Mouse (Mus musculus) midbrain, embryonic 16.5 days (tissue): ENCODE results near the gene Prl3b1. TPM values are rescaled to one million over a fixed set of nuclear protein-coding genes. Genes with fewer than 3 reads are reported as not detected.

Experiments used
- ATAC-seq: fragments of 200-750 bp; cut with Nextera tagmentation; 2 replicates; pipeline ENCODE4 v1.8.0; 2017; ENCODE audit warnings: moderate TSS enrichment
- H3K27ac ChIP-seq: fragments of 300-500 bp; sonication (generic); 2 replicates; pipeline ENCODE4 v1.5.1; 2014; ENCODE audit warnings: mild to moderate bottlenecking, low read length, mixed read lengths
- H3K27me3 ChIP-seq: fragments of 300-500 bp; sonication (generic); 2 replicates; pipeline ENCODE4 v1.6.1; 2014; ENCODE audit warnings: low read depth, low read length, mixed read lengths; ENCODE audit not compliant: control insufficient read depth, insufficient read depth
- H3K36me3 ChIP-seq: fragments of 300-500 bp; sonication (generic); 2 replicates; pipeline ENCODE4 v1.6.1; 2014; ENCODE audit warnings: mild to moderate bottlenecking, low read length, moderate library complexity, mixed read lengths; ENCODE audit not compliant: control insufficient read depth, insufficient read depth
- H3K4me1 ChIP-seq: fragments of 300-500 bp; sonication (generic); 2 replicates; pipeline ENCODE4 v1.6.1; 2014; ENCODE audit warnings: mild to moderate bottlenecking, low read length, mixed read lengths; ENCODE audit not compliant: control insufficient read depth, insufficient read depth
- H3K4me2 ChIP-seq: fragments of 300-500 bp; sonication (generic); 2 replicates; pipeline ENCODE4 v1.6.1; 2014; ENCODE audit warnings: mild to moderate bottlenecking, low read length, mixed read lengths
- H3K4me3 ChIP-seq: fragments of 300-500 bp; sonication (generic); 2 replicates; pipeline ENCODE4 v1.5.1; 2014; ENCODE audit warnings: low read depth, mild to moderate bottlenecking, low read length, moderate library complexity, mixed read lengths
- H3K9ac ChIP-seq: fragments of 300-500 bp; sonication (generic); 2 replicates; pipeline ENCODE4 v1.6.1; 2014; ENCODE audit warnings: low read depth, low read length, mixed read lengths
- H3K9me3 ChIP-seq: fragments of 300-500 bp; sonication (generic); replicated peaks from 2 replicates; pipeline ENCODE4 v1.6.1; 2014; ENCODE audit warnings: mild to moderate bottlenecking, low read length, mixed read lengths; ENCODE audit not compliant: control insufficient read depth, poor library complexity, severe bottlenecking
- WGBS: fragments of 180-500 bp; shearing (Covaris S2); extraction: QIAGEN DNeasy Blood & Tissue Kit; methylation state at CpG from one replicate; pipeline ENCODE4 v1.1.7; 2014; 5-methylcytosine and 5-hydroxymethylcytosine counted together
- polyA plus RNA-seq: library from polyadenylated mRNA; unstranded; fragments of >200 nt; fragmentation: Nextera tagmentation; extraction: Ambion mirVana; gene quantifications from 2 replicates; pipeline ENCODE4 v1.2.1, GENCODE M21; 2015

Prl3b1 gene
- not detected in 2 replicates for polyA plus RNA-seq

DNA sequence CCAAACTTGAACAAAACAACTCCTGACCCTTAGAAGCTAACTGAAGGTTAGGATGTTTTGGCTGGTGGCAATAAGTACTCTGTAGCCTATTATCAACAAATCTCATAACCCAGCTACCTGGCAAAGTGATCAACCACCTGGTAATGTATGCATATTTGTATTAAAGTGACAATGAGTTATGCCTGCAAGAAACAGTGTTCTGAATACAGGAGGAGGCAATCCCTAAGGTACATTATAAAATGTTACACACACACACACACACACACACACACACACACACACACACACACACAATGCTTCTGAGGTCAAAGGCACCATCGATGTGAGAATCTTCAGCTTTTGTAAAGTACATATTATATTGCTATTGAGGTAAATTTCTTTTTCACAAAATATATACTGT is at the start of gene Prl3b1:
Gene Prl3b1 (plus strand): TSS at position 301 of the 400 bp plus-strand sequence.
- Histone ChIP-seq H3K4me3 (no peak within 1 kb of the TSS), H3K36me3 (no peaks in the 10 kb centered on the region), H3K27ac (no peak within 1 kb of the TSS), H3K4me2 (no peak within 1 kb of the TSS), H3K9me3 (no peaks in the 10 kb centered on the region), H3K4me1 (no peaks in the 10 kb centered on the region), H3K9ac (no peak within 1 kb of the TSS), H3K27me3 (no peaks in the 10 kb centered on the region)
- no peak for ATAC-seq
- 96% methylated on average over 1 of the region's 1 CpGs for WGBS

GRCm38 (mm10) chr13:27196359-27196758 is 45.3 kb upstream of the Prl3b1 start, which contains the start of gene Prl3c1:
Gene Prl3c1, plus strand, starts transcription at chr13:27196659.
- Histone ChIP-seq H3K27ac (no peak within 1 kb of the TSS), H3K27me3 (no peaks in the 10 kb centered on the region), H3K9me3 (no peaks in the 10 kb centered on the region), H3K4me3 (no peak within 1 kb of the TSS), H3K36me3 (no peaks in the 10 kb centered on the region), H3K9ac (no peak within 1 kb of the TSS), H3K4me1 (no peaks in the 10 kb centered on the region), H3K4me2 (no peak within 1 kb of the TSS)
- WGBS: 78% methylated on average over 1 of the region's 1 CpGs
- no peak for ATAC-seq

DNA sequence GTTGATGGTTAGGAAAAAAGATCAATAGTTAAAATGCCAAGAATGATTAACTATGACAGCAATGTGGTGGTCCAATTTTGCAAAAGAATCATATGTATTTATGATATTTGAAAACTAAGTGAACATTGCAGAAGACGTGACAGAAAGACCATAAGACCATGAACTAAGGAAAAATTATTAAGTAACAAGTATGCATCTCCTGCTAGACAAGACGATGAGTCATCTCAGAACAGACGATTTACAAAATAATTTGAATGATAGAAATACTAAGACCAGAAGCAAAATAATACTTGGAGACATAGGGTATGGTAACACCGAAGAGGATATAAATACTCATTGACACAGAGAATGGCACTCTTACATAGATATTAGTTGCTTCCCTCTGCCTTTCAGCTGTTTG is 17.5 kb downstream of the Prl3b1 start, which contains the start of gene Prl3a1:
Gene Prl3a1 (plus strand): TSS at position 301 of the 400 bp plus-strand sequence.
- Histone ChIP-seq H3K9ac (no peak within 1 kb of the TSS), H3K4me3 (no peak within 1 kb of the TSS), H3K36me3 (no peaks in the 10 kb centered on the region), H3K27me3 (no peaks in the 10 kb centered on the region), H3K4me1 (no peaks in the 10 kb centered on the region), H3K9me3 (no peaks in the 10 kb centered on the region), H3K4me2 (no peak within 1 kb of the TSS), H3K27ac (no peak within 1 kb of the TSS)
- ATAC-seq: no peak
- 94% methylated on average over 4 of the region's 4 CpGs for WGBS

Other genes with a start within 250 kb of the Prl3b1 start
- gene Prl, start 184.3 kb upstream of the Prl3b1 start, polyA plus RNA-seq: not detected in 2 replicates
- gene Prl3d1, start 147.7 kb upstream of the Prl3b1 start, polyA plus RNA-seq: not detected in 2 replicates
- gene Prl3d2, start 120.1 kb upstream of the Prl3b1 start, polyA plus RNA-seq: not detected in 2 replicates
- gene Prl3d3, start 85.1 kb upstream of the Prl3b1 start, polyA plus RNA-seq: not detected in 2 replicates
- not detected in 2 replicates for gene Prl3c1, start 45.2 kb upstream of the Prl3b1 start, polyA plus RNA-seq
- not detected in 2 replicates for gene Prl3a1, start 17.6 kb downstream of the Prl3b1 start, polyA plus RNA-seq
- not detected in 2 replicates for gene Prl6a1, start 70.8 kb downstream of the Prl3b1 start, polyA plus RNA-seq
- not detected in 2 replicates for gene Prl8a2, start 103.8 kb downstream of the Prl3b1 start, polyA plus RNA-seq
- not detected in 2 replicates for gene Prl2b1, start 149.0 kb downstream of the Prl3b1 start, polyA plus RNA-seq
- gene Prl8a6, start 196.8 kb downstream of the Prl3b1 start, polyA plus RNA-seq: not detected in 2 replicates